Mouse (Mus musculus) spleen, adult 2 months (tissue): Measurements from ENCODE around the gene Polr3e.

Experiments used
- CTCF ChIP-seq: fragments of 200-500 bp; IDR thresholded peaks from 2 replicates; pipeline ENCODE4 v1.5.1; 2011; ENCODE audit warnings: mild to moderate bottlenecking, inconsistent platforms; ENCODE audit not compliant: insufficient read depth, insufficient read length, insufficient replicate concordance; ENCODE audit errors: extremely low read depth
- POLR2A ChIP-seq: fragments of 200-500 bp; IDR thresholded peaks from 2 replicates; pipeline ENCODE4 v1.6.1; 2011; ENCODE audit warnings: low read depth, low read length, inconsistent platforms

- TF ChIP-seq CTCF (no peak), POLR2A (no peak)
Observed at GRCm38 (mm10) chr7:120941214-120941613, 23.7 kb downstream of the Polr3e start.
